Mouse (Mus musculus) neural tube, embryonic 13.5 days (tissue): ENCODE results near the gene Chaf1a. TPM values are rescaled to one million over a fixed set of nuclear protein-coding genes. Genes with fewer than 3 reads are reported as not detected.

Experiments
- ATAC-seq: fragments of 200-750 bp; cut with Nextera tagmentation; 2 replicates; pipeline ENCODE4 v1.8.0; 2017; ENCODE audit warnings: low read depth, mild to moderate bottlenecking, moderate TSS enrichment, moderate library complexity
- H3K27ac ChIP-seq: fragments of 300-500 bp; sonication (generic); replicated peaks from 2 replicates; pipeline ENCODE4 v1.5.1; 2015; ENCODE audit warnings: moderate library complexity, mild to moderate bottlenecking, inconsistent platforms
- H3K27me3 ChIP-seq: fragments of 300-500 bp; sonication (generic); 2 replicates; pipeline ENCODE4 v1.6.1; 2015; ENCODE audit warnings: mild to moderate bottlenecking, inconsistent platforms
- H3K36me3 ChIP-seq: fragments of 300-500 bp; sonication (generic); 2 replicates; pipeline ENCODE4 v1.6.1; 2015; ENCODE audit warnings: mild to moderate bottlenecking, inconsistent platforms
- H3K4me1 ChIP-seq: fragments of 300-500 bp; sonication (generic); replicated peaks from 2 replicates; pipeline ENCODE4 v1.6.1; 2015; ENCODE audit warnings: inconsistent platforms
- H3K4me2 ChIP-seq: fragments of 300-500 bp; sonication (generic); 2 replicates; pipeline ENCODE4 v1.6.1; 2015; ENCODE audit warnings: inconsistent platforms, mild to moderate bottlenecking, moderate library complexity
- H3K4me3 ChIP-seq: fragments of 300-500 bp; sonication (generic); 2 replicates; pipeline ENCODE4 v1.5.1; 2015; ENCODE audit warnings: mild to moderate bottlenecking, inconsistent platforms
- H3K9ac ChIP-seq: fragments of 300-500 bp; sonication (generic); 2 replicates; pipeline ENCODE4 v1.6.1; 2015; ENCODE audit warnings: moderate library complexity, mild to moderate bottlenecking, inconsistent platforms
- H3K9me3 ChIP-seq: fragments of 300-500 bp; sonication (generic); 2 replicates; pipeline ENCODE4 v1.6.1; 2016; ENCODE audit warnings: inconsistent platforms
- WGBS: fragments of 180-500 bp; shearing (Covaris S2); methylation state at CpG from one replicate; pipeline ENCODE4 v1.1.7; 2015; 5-methylcytosine and 5-hydroxymethylcytosine counted together
- polyA plus RNA-seq: library from polyadenylated mRNA; unstranded; fragments of >200 nt; fragmentation: Nextera tagmentation; extraction: Ambion mirVana; gene quantifications from 2 replicates; pipeline ENCODE4 v1.2.1, GENCODE M21; 2015

Gene Chaf1a
- polyA plus RNA-seq, 1 experiment from 2014 or later = 6.3 TPM

DNA sequence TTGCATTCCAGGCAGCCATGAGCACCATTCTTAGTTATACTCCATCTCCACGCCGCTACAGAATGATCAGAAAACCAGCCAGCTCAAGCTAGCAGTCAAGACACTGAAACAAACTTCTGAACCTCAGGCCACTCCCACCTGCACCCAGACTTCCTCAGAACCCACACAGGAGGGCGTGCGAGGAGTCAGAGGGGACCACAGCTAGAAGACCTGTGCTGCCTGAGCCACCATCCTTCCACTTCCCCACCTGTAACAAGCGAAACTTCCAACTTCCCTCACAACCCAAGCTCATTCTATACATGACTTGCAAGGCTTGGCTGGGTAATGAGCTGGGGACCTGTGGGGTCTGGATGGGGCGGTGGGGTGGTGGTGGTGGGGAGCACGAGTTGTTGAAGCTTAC, 7.4 kb upstream of the Chaf1a start:
- 81% methylated on average over 7 of the region's 7 CpGs for WGBS
- Histone ChIP-seq H3K27me3 (no peaks in the 10 kb centered on the region), H3K9me3 (no peaks in the 10 kb centered on the region), H3K4me1 (peaks cover 66% of the 10 kb centered on the region), H3K4me2 (no peak overlapping the region), H3K9ac (peak overlapping the region; percentile 22; the same call in 1 of the 2 replicates), H3K4me3 (no peak overlapping the region), H3K27ac (no peak overlapping the region), H3K36me3 (peaks cover 46% of the 10 kb centered on the region)
- ATAC-seq = no peak

GRCm38 (mm10) chr17:56034040-56034725, 6.1 kb upstream of the Chaf1a start:
- Histone ChIP-seq H3K4me2 (peak overlapping the region; percentile 67), H3K27me3 (no peaks in the 10 kb centered on the region), H3K4me3 (peak overlapping the region; percentile 4; the same call in 1 of the 2 replicates), H3K9ac (peak overlapping the region; percentile 91), H3K4me1 (peaks cover 62% of the 10 kb centered on the region), H3K9me3 (no peaks in the 10 kb centered on the region), H3K36me3 (peaks cover 35% of the 10 kb centered on the region), H3K27ac (no peak overlapping the region)
- ATAC-seq = no peak
- 88% methylated on average over 7 of the region's 7 CpGs for WGBS

DNA sequence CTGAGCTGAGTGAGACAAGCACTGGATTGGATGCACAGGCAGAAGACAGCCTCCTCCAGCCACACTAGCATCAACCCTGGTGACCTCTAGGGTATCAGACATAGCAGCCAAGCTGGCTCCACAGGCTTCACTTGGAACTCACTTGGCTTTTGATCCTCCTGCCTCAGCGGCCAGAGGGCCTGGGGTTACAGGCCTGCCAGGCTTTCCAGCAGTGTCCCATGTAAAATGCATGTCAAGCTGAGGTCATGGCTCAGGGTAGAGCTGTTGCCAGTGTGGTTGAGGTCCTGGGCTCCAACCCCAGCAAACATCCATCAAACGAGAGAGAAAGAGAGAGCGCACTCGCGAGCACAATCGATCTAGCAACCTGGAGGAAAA, 5.5 kb upstream of the Chaf1a start:
- no peak for ATAC-seq
- Histone ChIP-seq H3K9me3 (no peaks in the 10 kb centered on the region), H3K4me3 (peak overlapping the region; percentile 4; the same call in 1 of the 2 replicates), H3K27ac (no peak overlapping the region), H3K4me1 (peaks cover 56% of the 10 kb centered on the region), H3K9ac (peak overlapping the region; percentile 91), H3K27me3 (no peaks in the 10 kb centered on the region), H3K36me3 (peaks cover 29% of the 10 kb centered on the region), H3K4me2 (peak overlapping the region; percentile 67)
- WGBS = 88% methylated on average over 6 of the region's 6 CpGs

DNA sequence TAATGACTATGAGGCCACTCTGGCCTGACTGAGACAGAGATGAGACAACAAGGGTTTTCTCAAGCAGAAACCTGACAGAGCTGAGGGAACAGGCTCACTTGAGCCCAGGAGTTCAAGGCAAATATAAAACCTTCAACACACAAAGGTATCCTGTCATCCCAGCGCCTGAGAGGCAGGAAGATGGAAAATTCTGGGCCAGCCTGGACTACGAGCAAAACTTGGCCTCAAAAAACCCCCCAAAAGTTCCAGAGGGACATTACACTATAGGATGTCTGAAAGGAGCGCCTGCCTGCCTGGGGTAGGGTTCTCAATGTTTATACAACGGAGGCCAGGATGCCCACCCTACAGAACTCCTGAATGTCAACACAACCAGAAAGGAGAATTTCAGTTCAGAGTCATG, 5.0 kb upstream of the Chaf1a start:
- Histone ChIP-seq H3K9ac (peak overlapping the region; percentile 91), H3K4me1 (peaks cover 56% of the 10 kb centered on the region)
- WGBS = 85% methylated on average over 4 of the region's 4 CpGs

DNA sequence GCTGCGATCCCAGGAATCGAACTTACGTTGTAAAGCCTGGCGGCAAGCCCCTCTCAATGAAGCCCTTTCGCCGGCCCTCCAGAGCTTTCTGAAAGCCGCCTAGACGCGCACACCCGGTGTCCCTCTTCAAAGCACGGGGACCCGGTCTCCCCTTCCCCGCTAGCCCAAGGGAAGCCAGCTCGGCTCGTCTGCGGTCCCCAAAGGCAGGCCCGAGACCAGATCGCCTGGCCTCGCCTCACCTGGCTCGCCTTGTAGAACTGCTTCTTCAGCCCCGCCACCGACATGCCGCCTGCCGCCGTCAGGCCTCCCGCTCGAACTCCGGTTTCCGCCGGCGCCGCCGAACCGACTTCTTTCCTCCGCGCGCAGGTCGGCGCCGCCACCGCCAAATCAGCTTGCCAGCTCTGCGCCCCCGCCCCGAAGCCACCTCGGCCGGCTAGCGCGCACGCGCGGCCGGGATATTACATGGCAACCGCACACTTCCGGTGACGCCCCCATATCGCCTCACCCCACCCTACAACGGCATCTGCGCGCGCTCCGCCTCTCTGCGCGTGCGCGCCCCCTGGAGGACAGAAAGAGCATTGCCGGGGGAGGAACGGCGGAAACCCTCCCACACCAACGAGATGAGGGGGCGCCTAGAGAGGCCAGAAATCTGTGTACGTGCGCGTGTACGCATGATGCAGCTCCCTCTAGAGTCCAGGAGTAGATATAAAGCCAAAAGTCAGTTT, 3.9 kb upstream of the Chaf1a start, which contains the start of gene Sh3gl1:
TSS of gene Sh3gl1 (minus strand) at position 460 of the 725 bp plus-strand sequence.
- Histone ChIP-seq H3K27me3 (no peaks in the 10 kb centered on the region), H3K4me2 (peak within 1 kb of the TSS; percentile 67), H3K27ac (peak within 1 kb of the TSS; percentile 90), H3K4me1 (peaks cover 58% of the 10 kb centered on the region), H3K36me3 (peaks cover 23% of the 10 kb centered on the region), H3K4me3 (peak within 1 kb of the TSS; percentile 89), H3K9ac (peak within 1 kb of the TSS; percentile 91), H3K9me3 (no peaks in the 10 kb centered on the region)
- WGBS = under 1% methylated on average over 74 of the region's 74 CpGs
- ATAC-seq = peak; percentile 91

More for the DNA sequence above, 5.0 kb upstream of the Chaf1a start:
- peak overlapping the region; percentile 67 for H3K4me2 ChIP-seq
- peak overlapping the region; percentile 89 for H3K4me3 ChIP-seq
- no peaks in the 10 kb centered on the region for H3K27me3 ChIP-seq
- peaks cover 28% of the 10 kb centered on the region for H3K36me3 ChIP-seq
- no peaks in the 10 kb centered on the region for H3K9me3 ChIP-seq
- ATAC-seq = no peak
- no peak overlapping the region for H3K27ac ChIP-seq

- peaks cover 21% of the 10 kb centered on the region for H3K36me3 ChIP-seq
- 40% methylated on average over 13 of the region's 13 CpGs for WGBS
- peaks cover 58% of the 10 kb centered on the region for H3K4me1 ChIP-seq
- H3K4me3 ChIP-seq = peak overlapping the region; percentile 21
- peak overlapping the region; percentile 10; the same call in 1 of the 2 replicates for H3K9ac ChIP-seq
- no peaks in the 10 kb centered on the region for H3K9me3 ChIP-seq
- ATAC-seq = peak; percentile 47
- peak overlapping the region; percentile 67 for H3K4me2 ChIP-seq
- no peaks in the 10 kb centered on the region for H3K27me3 ChIP-seq
- 0 out of 2 replicates have a peak overlapping the region, but pooled peaks have one; percentile 3 for H3K27ac ChIP-seq
Observed at GRCm38 (mm10) chr17:56036901-56037287, 3.3 kb upstream of the Chaf1a start.

- WGBS = 83% methylated on average over 8 of the region's 8 CpGs
- Histone ChIP-seq H3K9me3 (no peaks in the 10 kb centered on the region), H3K27ac (no peak overlapping the region), H3K4me2 (no peak overlapping the region), H3K27me3 (no peaks in the 10 kb centered on the region), H3K4me3 (no peak overlapping the region), H3K36me3 (peaks cover 15% of the 10 kb centered on the region), H3K4me1 (peaks cover 39% of the 10 kb centered on the region), H3K9ac (no peak overlapping the region)
- no peak for ATAC-seq
Observed at GRCm38 (mm10) chr17:56038583-56039261, 1.5 kb upstream of the Chaf1a start.

DNA sequence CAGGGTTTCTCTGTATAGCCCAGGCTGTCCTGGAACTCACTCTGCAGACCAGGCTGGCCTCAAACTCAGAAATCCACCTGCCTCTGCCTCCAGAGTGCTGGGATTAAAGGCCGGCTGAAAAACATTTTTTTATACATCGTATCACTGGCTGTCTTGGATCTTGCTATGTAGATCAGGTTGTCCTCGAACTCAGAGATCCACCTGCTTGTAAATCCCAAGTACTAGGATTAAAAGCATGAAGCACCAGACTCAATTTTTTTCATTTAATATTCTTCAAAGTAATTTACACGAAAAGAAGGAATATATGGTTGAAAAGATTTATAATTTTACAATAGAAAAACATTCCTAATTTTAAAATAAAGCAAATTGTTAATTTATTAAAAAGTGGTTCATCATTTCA, 894 bp upstream of the Chaf1a start:
- H3K4me3 ChIP-seq = 0 out of 2 replicates have a peak overlapping the region, but pooled peaks have one; percentile 74
- no peaks in the 10 kb centered on the region for H3K27me3 ChIP-seq
- peak overlapping the region; percentile 86 for H3K4me2 ChIP-seq
- H3K4me1 ChIP-seq = peaks cover 33% of the 10 kb centered on the region
- no peaks in the 10 kb centered on the region for H3K9me3 ChIP-seq
- no peak overlapping the region for H3K9ac ChIP-seq
- 80% methylated on average over 4 of the region's 4 CpGs for WGBS
- peak overlapping the region; percentile 81; the same call in 1 of the 2 replicates for H3K27ac ChIP-seq
- no peak for ATAC-seq
- H3K36me3 ChIP-seq = peaks cover 14% of the 10 kb centered on the region

- peak overlapping the region; percentile 82 for H3K9ac ChIP-seq
- peaks cover 18% of the 10 kb centered on the region for H3K4me1 ChIP-seq
- no peaks in the 10 kb centered on the region for H3K27me3 ChIP-seq
- peak overlapping the region; percentile 74 for H3K4me3 ChIP-seq
- 0 out of 2 replicates have a peak overlapping the region, but pooled peaks have one; percentile 81 for H3K27ac ChIP-seq
- H3K9me3 ChIP-seq = no peaks in the 10 kb centered on the region
- ATAC-seq = no peak
- 0 out of 2 replicates have a peak, but pooled peaks cover 8% of the 10 kb centered on the region for H3K36me3 ChIP-seq
- peak overlapping the region; percentile 86 for H3K4me2 ChIP-seq
- 1% methylated on average over 12 of the region's 12 CpGs for WGBS
Observed at GRCm38 (mm10) chr17:56040857-56041163, 571 bp downstream of the Chaf1a start.

GRCm38 (mm10) chr17:56051369-56051768, 11.1 kb downstream of the Chaf1a start:
- no peaks in the 10 kb centered on the region for H3K27me3 ChIP-seq
- no peak overlapping the region for H3K4me3 ChIP-seq
- H3K9ac ChIP-seq = no peak overlapping the region
- H3K4me2 ChIP-seq = no peak overlapping the region
- no peak for ATAC-seq
- H3K4me1 ChIP-seq = no peaks in the 10 kb centered on the region
- H3K36me3 ChIP-seq = peaks cover 43% of the 10 kb centered on the region
- H3K27ac ChIP-seq = no peak overlapping the region
- 91% methylated on average over 5 of the region's 5 CpGs for WGBS
- no peaks in the 10 kb centered on the region for H3K9me3 ChIP-seq

GRCm38 (mm10) chr17:56054938-56055337, 14.7 kb downstream of the Chaf1a start:
- peaks cover 31% of the 10 kb centered on the region for H3K36me3 ChIP-seq
- no peak overlapping the region for H3K4me2 ChIP-seq
- no peaks in the 10 kb centered on the region for H3K27me3 ChIP-seq
- H3K4me1 ChIP-seq = no peaks in the 10 kb centered on the region
- no peak overlapping the region for H3K9ac ChIP-seq
- H3K4me3 ChIP-seq = no peak overlapping the region
- no peak overlapping the region for H3K27ac ChIP-seq
- no peak for ATAC-seq
- H3K9me3 ChIP-seq = no peaks in the 10 kb centered on the region
